Mouse (Mus musculus) cerebellum, adult 11-12 months (tissue): ENCODE data around the gene Nsd1.
"Not testable (repeated sequence)": the region's sequence is repeated elsewhere in the genome, so short reads cannot be mapped to it uniquely, and the experiment has no call there.

Experiments used
- DNase-seq: peaks from one replicate; pipeline ENCODE4 v3.0.0; 2022

The Nsd1 gene

DNA sequence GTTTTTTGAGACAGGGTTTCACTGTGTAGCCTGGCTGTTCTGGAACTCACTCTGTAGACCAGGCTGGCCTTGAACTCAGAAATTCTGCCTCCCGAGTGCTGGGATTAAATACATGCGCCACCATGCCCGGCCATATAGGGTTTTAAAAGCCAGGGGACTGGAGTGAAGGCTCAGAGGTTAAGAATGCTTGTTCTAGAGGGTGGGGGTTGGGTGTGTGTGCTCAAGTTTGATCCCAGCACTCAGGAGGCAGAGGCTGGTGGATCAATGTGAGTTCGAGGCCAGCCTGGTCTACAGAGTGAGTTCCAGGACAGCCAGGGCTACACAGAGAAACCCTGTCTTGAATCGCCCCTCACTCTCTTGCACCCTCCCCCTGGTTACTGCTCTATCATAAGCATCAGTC, 18.0 kb upstream of the Nsd1 start:
- no peak for DNase-seq

DNA sequence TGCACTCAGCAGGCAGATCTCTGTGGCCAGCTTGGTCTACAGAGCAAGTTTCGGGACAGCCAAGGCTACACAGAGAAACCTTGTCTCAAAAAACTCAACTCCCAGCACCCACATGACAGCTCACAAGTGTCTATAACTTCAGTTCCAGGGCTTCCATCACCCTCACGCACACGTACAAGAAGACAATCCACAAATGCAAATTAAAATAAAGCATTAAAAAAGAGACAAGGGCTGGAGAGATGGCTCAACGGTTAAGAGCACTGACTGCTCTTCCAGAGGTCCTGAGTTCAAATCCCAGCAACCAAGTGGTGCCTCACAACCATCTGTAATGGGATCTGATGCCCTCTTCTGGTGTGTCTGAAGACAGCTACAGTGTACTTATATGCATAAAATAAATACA, 6.8 kb upstream of the Nsd1 start:
- DNase-seq, result not testable (repeated sequence)

DNA sequence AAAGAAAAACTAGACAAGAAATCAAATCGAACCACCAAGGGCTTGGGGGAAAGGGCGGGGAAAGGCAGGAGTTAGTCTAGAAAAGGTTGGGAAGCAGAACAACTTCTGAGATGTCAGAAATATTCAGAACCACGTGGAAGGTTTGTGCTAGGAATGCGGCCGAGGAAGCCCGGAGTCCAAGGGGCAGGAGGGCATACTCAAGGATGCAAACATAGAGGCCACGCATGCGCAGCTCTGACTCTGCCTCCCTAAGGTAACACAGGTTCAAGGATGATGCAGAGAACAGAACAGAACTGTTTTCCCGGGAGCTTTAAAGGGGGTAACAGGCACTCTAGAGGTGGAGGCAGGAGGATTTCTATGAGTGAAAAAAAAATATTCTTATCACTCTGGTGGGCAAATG, 5.8 kb upstream of the Nsd1 start:
- DNase-seq, result no peak

GRCm38 (mm10) chr13:55204667-55205389, 4.8 kb upstream of the Nsd1 start:
- DNase-seq, result no peak

DNA sequence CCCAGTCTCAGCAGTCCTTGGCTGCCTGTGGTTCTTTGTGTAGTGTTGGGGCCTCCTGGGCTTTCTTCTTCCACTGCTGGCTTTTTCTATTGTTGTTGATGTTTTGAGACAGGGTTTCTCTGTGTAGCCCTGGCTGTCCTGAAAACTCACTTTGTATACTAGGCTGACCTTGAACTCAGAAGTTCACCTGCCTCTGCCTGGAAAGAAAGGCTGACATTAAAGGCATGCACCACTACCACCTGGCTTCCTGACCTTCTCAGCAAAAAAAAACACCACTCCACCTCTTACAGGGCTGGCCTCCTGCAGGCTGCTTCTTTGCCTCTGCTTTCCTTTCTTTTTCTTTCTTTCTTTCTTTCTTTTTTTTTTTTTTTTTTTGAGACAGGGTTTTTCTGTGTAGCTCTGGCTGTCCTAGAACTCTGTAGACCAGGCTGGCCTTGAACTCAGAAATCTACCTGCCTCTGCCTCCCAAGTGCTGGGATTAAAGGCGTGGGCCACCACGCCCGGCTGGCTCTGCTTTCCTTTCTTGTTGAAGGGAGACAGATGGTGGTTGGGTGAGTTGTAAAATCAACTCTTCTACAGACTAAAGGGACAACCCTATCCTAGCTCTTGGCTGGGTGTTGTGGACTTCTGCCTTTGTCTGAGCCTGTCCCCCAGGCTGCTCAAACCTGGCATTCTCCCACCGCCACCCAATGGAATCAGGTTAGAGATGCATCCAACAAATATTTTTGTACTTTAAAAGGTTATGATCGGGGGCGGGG, 4.0 kb upstream of the Nsd1 start:
- DNase-seq, result no peak

GRCm38 (mm10) chr13:55208837-55209648, 539 bp upstream of the Nsd1 start:
- peak; percentile 57 for DNase-seq

DNA sequence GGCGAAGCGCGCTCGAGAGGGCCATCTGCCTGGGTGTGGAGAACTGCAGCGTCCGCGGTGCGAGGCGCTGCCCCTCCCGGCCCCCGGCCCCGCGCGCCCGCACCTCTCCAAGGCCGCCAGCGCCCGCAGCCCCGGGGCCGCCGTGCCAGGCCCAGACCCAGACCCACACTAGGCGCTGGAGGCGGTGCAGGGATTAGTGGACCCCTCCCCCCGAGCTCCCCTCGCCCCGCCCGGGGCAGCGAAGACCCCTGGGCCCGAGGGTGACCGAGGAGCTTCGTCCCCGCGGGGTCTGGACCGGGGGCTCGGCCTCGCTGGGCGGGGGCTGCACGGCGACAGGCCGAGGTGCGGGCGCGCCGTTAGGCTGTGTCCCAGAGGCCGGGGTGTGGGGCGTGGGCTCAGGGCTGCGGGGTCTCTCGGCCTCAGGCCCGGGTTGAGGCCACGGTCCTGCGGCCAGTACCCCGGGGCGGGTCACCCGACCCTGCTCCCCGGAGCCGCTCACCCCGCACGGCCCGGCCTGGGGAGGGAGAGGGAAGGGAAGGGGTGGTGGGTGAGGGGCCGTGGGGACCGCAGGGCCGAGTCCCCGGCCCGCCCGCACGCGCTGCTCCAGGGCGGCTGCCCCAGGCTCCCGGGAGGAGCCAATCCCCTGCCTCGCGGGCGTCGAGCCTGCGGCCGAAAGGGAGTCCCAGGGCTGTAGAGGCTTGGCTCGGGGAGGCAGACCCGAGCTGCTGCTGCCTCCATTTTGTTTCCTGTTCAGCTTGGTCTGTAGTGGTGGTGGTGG, 800 bp downstream of the Nsd1 start:
- peak; percentile 77 for DNase-seq

GRCm38 (mm10) chr13:55210971-55211220, 1.3 kb downstream of the Nsd1 start:
- no peak for DNase-seq

DNA sequence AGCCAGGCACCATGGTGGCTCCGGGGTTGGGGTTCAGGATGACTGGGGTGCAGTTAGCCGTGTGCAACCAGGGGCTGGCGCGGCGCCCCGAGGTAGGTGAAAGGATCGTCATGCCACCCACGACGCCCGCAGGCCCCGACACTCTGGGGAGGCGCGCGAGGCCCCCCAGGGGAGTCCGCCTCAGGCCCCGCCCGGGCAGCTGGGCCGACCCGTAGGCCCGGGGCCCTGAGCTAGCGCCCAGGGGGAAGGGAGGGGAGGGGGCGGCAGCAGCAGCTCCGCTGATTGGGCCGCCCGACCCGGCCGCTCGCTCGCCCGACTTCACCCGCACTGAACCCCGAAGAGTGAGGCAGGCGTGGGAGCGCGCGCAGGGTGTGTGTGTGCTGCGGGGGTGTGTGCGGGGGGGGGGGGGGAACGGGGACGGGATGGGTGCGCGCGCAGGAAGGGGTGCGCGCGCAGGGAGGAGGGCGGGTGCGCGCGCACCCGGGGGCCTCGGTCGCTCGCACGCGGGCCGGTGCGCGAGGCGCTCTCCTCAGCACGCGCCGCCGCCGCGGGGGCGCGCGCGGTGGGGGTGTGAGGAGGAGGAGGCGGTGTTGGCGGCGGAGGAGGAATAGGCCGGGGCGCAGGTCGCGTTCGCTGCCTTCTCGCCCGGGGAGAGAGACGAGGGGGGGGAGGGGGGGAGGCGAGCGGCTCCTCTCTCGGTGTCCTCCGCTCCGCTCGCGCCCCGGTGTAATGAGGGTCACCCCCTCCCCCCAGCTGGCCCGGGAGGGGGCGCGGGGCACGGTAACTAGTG, 1.8 kb downstream of the Nsd1 start:
- peak; percentile 89 for DNase-seq

- DNase-seq, result no peak
These were observed 2.4 kb downstream of the Nsd1 start for GRCm38 (mm10) chr13:55212011-55212360.

DNA sequence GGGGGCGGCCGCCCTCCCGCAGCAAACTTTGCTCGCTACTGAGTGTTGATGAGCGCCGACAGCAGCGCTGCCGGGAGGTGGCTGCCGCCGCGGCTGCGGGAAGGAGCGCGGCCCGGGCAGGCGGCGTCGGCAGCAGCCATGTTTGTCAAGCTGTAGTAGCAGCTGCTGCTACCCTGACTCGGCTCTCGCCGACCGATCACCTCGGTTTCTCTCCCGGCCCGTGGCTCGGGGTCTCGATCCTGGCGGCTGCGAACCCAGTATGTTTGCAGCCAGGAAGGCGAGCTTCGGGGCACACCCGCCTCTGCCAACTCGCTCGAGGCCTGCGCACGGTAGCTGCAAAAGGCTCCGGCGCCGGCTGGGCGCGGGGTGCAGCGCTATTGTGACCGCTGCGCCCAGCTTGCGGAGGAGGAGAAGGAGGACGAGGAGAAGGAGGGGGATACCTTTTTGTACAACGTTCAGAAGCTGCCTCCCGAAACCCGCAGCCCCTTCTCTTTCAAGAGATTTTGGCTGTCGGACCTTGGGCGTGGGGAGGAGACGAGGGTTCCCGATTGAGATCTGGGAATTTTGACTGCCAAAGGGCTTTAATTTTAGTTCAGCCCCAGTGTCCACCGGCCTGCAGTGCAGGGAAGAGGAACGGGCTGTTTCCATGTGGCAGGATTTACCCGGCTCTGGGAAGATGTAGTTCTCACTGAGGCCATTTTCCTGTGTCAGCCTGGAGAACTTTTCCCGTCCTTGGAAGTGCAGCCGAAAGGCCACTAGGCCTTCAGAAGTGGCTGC, 3.0 kb downstream of the Nsd1 start:
- peak; percentile 77 for DNase-seq

DNA sequence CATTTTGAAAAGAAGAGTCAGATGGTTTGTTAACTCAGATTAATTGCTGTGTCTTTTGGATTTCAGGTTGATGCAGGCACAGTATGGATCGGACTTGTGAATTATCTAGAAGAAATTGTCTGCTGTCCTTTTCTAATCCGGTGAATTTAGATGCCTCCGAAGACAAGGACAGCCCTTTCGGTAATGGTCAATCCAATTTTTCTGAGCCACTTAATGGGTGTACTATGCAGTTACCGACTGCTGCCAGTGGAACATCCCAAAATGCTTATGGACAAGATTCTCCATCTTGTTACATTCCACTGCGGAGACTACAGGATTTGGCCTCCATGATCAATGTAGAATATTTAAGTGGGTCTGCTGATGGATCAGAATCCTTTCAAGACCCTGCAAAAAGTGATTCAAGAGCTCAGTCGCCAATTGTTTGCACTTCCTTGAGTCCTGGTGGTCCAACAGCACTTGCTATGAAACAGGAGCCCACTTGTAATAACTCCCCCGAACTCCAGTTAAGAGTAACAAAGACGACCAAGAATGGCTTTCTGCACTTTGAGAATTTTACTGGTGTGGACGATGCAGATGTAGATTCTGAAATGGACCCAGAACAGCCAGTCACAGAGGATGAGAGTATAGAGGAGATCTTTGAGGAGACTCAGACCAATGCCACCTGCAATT, 3.7 kb downstream of the Nsd1 start:
- DNase-seq, result no peak

GRCm38 (mm10) chr13:55224364-55224763, 14.8 kb downstream of the Nsd1 start:
- no peak for DNase-seq

DNA sequence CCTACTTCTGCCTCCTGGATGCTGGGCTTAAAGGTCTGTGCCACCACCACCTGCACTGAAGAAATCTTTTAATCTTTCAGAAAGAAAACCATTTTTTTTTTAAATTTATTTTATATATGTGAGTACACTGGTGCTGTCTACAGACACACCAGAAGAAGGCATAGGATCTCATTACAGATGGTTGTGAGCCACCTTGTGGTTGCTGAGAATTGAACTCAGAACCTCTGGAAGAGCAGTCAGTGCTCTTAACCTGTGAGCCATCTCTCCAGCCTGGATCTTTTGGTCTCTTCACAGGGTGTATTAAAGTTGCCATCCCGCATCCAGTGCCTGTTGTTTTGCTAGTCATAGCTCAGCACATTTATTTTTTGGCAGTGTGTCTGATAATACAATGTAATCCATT, 21.1 kb downstream of the Nsd1 start:
- DNase-seq, result no peak

GRCm38 (mm10) chr13:55243205-55243604, 33.6 kb downstream of the Nsd1 start:
- no peak for DNase-seq

GRCm38 (mm10) chr13:55247293-55248030, 37.9 kb downstream of the Nsd1 start:
- no peak for DNase-seq

DNA sequence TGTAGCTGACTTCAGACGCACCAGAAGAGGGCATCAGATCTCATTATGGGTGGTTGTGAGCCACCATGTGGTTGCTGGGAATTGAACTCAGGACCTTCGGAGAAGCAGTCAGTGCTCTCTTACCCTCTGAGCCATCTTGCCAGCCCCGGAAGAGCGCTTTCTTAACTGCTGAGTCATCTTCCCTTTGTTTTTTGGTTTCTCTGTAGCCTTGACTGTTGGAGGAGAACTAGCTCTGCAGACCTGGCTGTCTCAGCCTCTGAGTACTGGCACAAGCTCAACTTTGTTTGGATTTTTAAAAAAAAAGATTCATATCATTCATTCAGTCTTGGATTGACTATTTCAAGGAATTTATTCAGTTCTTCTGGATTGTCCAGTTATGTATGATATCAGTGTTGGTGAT, 39.7 kb downstream of the Nsd1 start:
- no peak for DNase-seq

DNA sequence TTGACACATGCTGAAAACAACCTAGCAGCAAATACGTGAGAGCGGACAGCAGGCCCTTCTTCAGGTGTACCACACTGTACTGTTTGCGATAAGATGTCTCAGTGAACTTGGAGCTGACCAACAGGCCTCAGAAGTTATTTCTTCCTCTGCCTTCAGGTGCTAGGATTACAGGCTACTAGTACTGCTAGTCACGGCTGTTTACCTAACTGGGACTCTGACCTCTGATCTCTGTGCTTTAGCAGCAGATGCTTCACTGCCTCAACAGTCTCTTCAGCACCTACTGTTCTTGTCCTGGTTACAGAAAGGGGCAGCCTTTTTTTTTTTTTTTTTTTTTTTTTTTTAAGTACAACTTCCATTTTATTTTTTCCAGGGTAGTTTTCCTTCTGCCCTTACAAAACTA, 43.2 kb downstream of the Nsd1 start:
- DNase-seq, result no peak

- DNase-seq, result no peak
These were observed 45.6 kb downstream of the Nsd1 start for GRCm38 (mm10) chr13:55255052-55255652.

DNA sequence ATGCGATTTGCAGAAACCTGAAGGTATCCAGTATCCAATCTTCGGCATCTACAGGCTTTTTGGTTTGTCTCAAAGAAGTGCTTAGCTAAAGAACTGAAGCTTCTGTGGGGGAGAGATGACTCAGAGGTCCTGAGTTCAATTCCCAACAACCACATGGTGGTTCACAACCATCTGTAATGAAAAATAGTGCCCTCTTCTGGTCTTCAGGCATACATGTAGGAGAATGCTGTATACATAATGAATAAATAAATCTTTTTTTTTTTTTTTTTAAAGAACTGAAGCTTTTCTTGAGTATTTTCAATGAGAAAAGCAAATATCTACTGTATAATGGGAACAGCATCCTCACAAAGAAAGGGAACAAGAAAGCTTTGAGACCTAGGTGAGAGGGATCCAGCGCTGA, 49.1 kb downstream of the Nsd1 start:
- DNase-seq, result no peak
